Mouse (Mus musculus): ENCODE results near the gene Cadm1.

Gene Cadm1

GRCm38 (mm10) chr9:47548916-47549315 lies 18.9 kb downstream of the Cadm1 start:
- DNase-seq (ENCODE audit: low read depth, low spot score), result no peak

- no peak for DNase-seq (ENCODE audit: low read depth, low spot score)
These were observed 23.1 kb downstream of the Cadm1 start for GRCm38 (mm10) chr9:47552960-47553575.

GRCm38 (mm10) chr9:47560726-47561125 lies 30.8 kb downstream of the Cadm1 start:
- DNase-seq (ENCODE audit: low read depth, low spot score), result no peak

- no peak for DNase-seq (ENCODE audit: low read depth, low spot score)
These were observed 31.6 kb downstream of the Cadm1 start for GRCm38 (mm10) chr9:47561596-47561995.

- no peak for DNase-seq (ENCODE audit: low read depth, low spot score)
These were observed 35.1 kb downstream of the Cadm1 start for GRCm38 (mm10) chr9:47565088-47565487.

GRCm38 (mm10) chr9:47567873-47568272 lies 37.9 kb downstream of the Cadm1 start:
- DNase-seq (ENCODE audit: low read depth, low spot score), result no peak

GRCm38 (mm10) chr9:47570184-47570583 lies 40.2 kb downstream of the Cadm1 start:
- DNase-seq (ENCODE audit: low read depth, low spot score), result no peak

GRCm38 (mm10) chr9:47571461-47571860 lies 41.5 kb downstream of the Cadm1 start:
- DNase-seq (ENCODE audit: low read depth, low spot score), result no peak

GRCm38 (mm10) chr9:47572132-47572531 lies 42.2 kb downstream of the Cadm1 start:
- no peak for DNase-seq (ENCODE audit: low read depth, low spot score)

GRCm38 (mm10) chr9:47573456-47573855 lies 43.5 kb downstream of the Cadm1 start:
- no peak for DNase-seq (ENCODE audit: low read depth, low spot score)

- DNase-seq (ENCODE audit: low read depth, low spot score), result no peak
These were observed 44.9 kb downstream of the Cadm1 start for GRCm38 (mm10) chr9:47574710-47575414.

- no peak for DNase-seq (ENCODE audit: low read depth, low spot score)
These were observed 45.8 kb downstream of the Cadm1 start for GRCm38 (mm10) chr9:47575764-47576163.

GRCm38 (mm10) chr9:47579464-47579863 lies 49.5 kb downstream of the Cadm1 start:
- no peak for DNase-seq (ENCODE audit: low read depth, low spot score)

- DNase-seq (ENCODE audit: low read depth, low spot score), result no peak
These were observed 51.8 kb downstream of the Cadm1 start for GRCm38 (mm10) chr9:47581576-47582365.

- no peak for DNase-seq (ENCODE audit: low read depth, low spot score)
These were observed 53.3 kb downstream of the Cadm1 start for GRCm38 (mm10) chr9:47583241-47583640.

GRCm38 (mm10) chr9:47586176-47586575 lies 56.2 kb downstream of the Cadm1 start:
- DNase-seq (ENCODE audit: low read depth, low spot score), result no peak

- no peak for DNase-seq (ENCODE audit: low read depth, low spot score)
These were observed 56.9 kb downstream of the Cadm1 start for GRCm38 (mm10) chr9:47586839-47587238.

- DNase-seq (ENCODE audit: low read depth, low spot score), result no peak
These were observed 57.7 kb downstream of the Cadm1 start for GRCm38 (mm10) chr9:47587577-47588194.

GRCm38 (mm10) chr9:47589832-47590231 lies 59.9 kb downstream of the Cadm1 start:
- DNase-seq (ENCODE audit: low read depth, low spot score), result no peak

GRCm38 (mm10) chr9:47601541-47601940 lies 71.6 kb downstream of the Cadm1 start:
- no peak for DNase-seq (ENCODE audit: low read depth, low spot score)

- DNase-seq (ENCODE audit: low read depth, low spot score), result no peak
These were observed 74.0 kb downstream of the Cadm1 start for GRCm38 (mm10) chr9:47603971-47604370.

- DNase-seq (ENCODE audit: low read depth, low spot score), result no peak
These were observed 75.7 kb downstream of the Cadm1 start for GRCm38 (mm10) chr9:47605628-47606027.
